Mouse (Mus musculus) frontal cortex, postnatal 10 days (tissue): ENCODE data around the gene Ptprn.

ENCODE experiments used
- DNase-seq, 2 experiments: peaks; one replicate each; pipeline ENCODE4 v3.0.0; 2022; ENCODE audit warnings: low spot score in 2 of 2, mixed read lengths in 1 of 2

Ptprn gene

GRCm38 (mm10) chr1:75223532-75223931 is 40.8 kb downstream of the Ptprn start:
- DNase-seq = no peak

GRCm38 (mm10) chr1:75222926-75223325 is 41.4 kb downstream of the Ptprn start:
- DNase-seq = no peak

GRCm38 (mm10) chr1:75221538-75221937 is 42.8 kb downstream of the Ptprn start:
- DNase-seq = no peak

GRCm38 (mm10) chr1:75219531-75219930 is 44.8 kb downstream of the Ptprn start, which contains the start of gene Tuba4a:
Gene Tuba4a (minus strand): TSS chr1:75219865.
- no peak for DNase-seq

GRCm38 (mm10) chr1:75219078-75219477 is 45.2 kb downstream of the Ptprn start:
- peak; percentile 85 to 87 for DNase-seq

GRCm38 (mm10) chr1:75218227-75219001 is 45.9 kb downstream of the Ptprn start:
- peak; percentile 40 to 66 for DNase-seq

GRCm38 (mm10) chr1:75217893-75218226 is 46.4 kb downstream of the Ptprn start:
- no peak for DNase-seq

GRCm38 (mm10) chr1:75216797-75217585 is 47.3 kb downstream of the Ptprn start:
- no peak for DNase-seq

GRCm38 (mm10) chr1:75215785-75216184 is 48.5 kb downstream of the Ptprn start:
- no peak for DNase-seq

GRCm38 (mm10) chr1:75214886-75215285 is 49.4 kb downstream of the Ptprn start:
- peak; percentile 67 to 72 for DNase-seq

GRCm38 (mm10) chr1:75214442-75214841 is 49.9 kb downstream of the Ptprn start:
- DNase-seq = no peak

GRCm38 (mm10) chr1:75213096-75213495 is 51.2 kb downstream of the Ptprn start:
- DNase-seq = no peak

GRCm38 (mm10) chr1:75212542-75212941 is 51.8 kb downstream of the Ptprn start:
- DNase-seq = no peak

- DNase-seq = no peak
Observed at GRCm38 (mm10) chr1:75211141-75211708, 53.1 kb downstream of the Ptprn start.

- DNase-seq = peak; percentile 92 to 97
Observed at GRCm38 (mm10) chr1:75210136-75211087, 53.9 kb downstream of the Ptprn start, which contains the start of the genes Glb1l and Stk16. Gene Glb1l (minus strand): TSS chr1:75210813. Gene Stk16 (plus strand): TSS chr1:75210838.

- DNase-seq = no peak
Observed at GRCm38 (mm10) chr1:75208967-75209678, 55.2 kb downstream of the Ptprn start.

GRCm38 (mm10) chr1:75201236-75201635 is 63.1 kb downstream of the Ptprn start:
- DNase-seq = no peak
